Mouse (Mus musculus): Measurements from ENCODE around the gene Nhlrc2. TPM values are rescaled to one million over a fixed set of nuclear protein-coding genes. Genes with fewer than 3 reads are reported as not detected.
"Not testable (repeated sequence)": the region's sequence is repeated elsewhere in the genome, so short reads cannot be mapped to it uniquely, and the experiment has no call there.

Gene Nhlrc2
- 21.1 and 21.4 TPM in 2 replicates for polyA plus RNA-seq (2014; fragmentation: Nextera tagmentation; extraction: Ambion mirVana)

- ATAC-seq (ENCODE audit: insufficient read depth) = peak; percentile 90
- H3K4me2 ChIP-seq = peak within 1 kb of the TSS; percentile 93
- peak within 1 kb of the TSS; percentile 91 for H3K4me3 ChIP-seq (ENCODE audit: low read depth, low read length)
- no peaks in the 10 kb centered on the region for H3K9me3 ChIP-seq (ENCODE audit: low read depth, low read length)
- peaks cover 10% of the 10 kb centered on the region for H3K4me1 ChIP-seq (ENCODE audit: insufficient read depth)
- under 1% methylated on average over 69 of the region's 69 CpGs for whole genome bisulfite sequencing
- no peaks in the 10 kb centered on the region for H3K27me3 ChIP-seq (ENCODE audit: insufficient read depth, low read length)
- H3K27ac ChIP-seq (ENCODE audit: low read depth) = peak within 1 kb of the TSS; percentile 98
- peak within 1 kb of the TSS; percentile 92 for H3K9ac ChIP-seq
- DNase-seq = peak; percentile 94
- H3K36me3 ChIP-seq (ENCODE audit: insufficient read depth) = peaks cover 34% of the 10 kb centered on the region
- no peak for TF ChIP-seq CTCF (IDR thresholded peaks at IDR 0.05; ENCODE audit: low read depth)
Observed at GRCm38 (mm10) chr19:56548230-56549032, at the start of gene Nhlrc2. Gene Nhlrc2, plus strand, starts transcription at chr19:56548261.

GRCm38 (mm10) chr19:56503069-56503468, 45.0 kb upstream of the Nhlrc2 start:
- not testable (repeated sequence) for H3K27ac ChIP-seq (ENCODE audit: low read depth); H3K4me3 ChIP-seq (ENCODE audit: low read depth, low read length); H3K9me3 ChIP-seq (ENCODE audit: low read depth, low read length); DNase-seq; H3K4me1 ChIP-seq (ENCODE audit: insufficient read depth); H3K36me3 ChIP-seq (ENCODE audit: insufficient read depth); H3K4me2 ChIP-seq; ATAC-seq (ENCODE audit: insufficient read depth); H3K9ac ChIP-seq; H3K27me3 ChIP-seq (ENCODE audit: insufficient read depth, low read length)
- WGBS = no CpG with 5 or more reads among the region's 5 CpGs

GRCm38 (mm10) chr19:56503525-56503924, 44.5 kb upstream of the Nhlrc2 start:
- not testable (repeated sequence) for DNase-seq; H3K27ac ChIP-seq (ENCODE audit: low read depth); H3K9ac ChIP-seq; H3K4me3 ChIP-seq (ENCODE audit: low read depth, low read length); H3K27me3 ChIP-seq (ENCODE audit: insufficient read depth, low read length); H3K36me3 ChIP-seq (ENCODE audit: insufficient read depth); H3K4me1 ChIP-seq (ENCODE audit: insufficient read depth); ATAC-seq (ENCODE audit: insufficient read depth); H3K9me3 ChIP-seq (ENCODE audit: low read depth, low read length); H3K4me2 ChIP-seq
- WGBS = no CpG with 5 or more reads among the region's 5 CpGs

- not testable (repeated sequence) for H3K4me2 ChIP-seq; H3K9me3 ChIP-seq (ENCODE audit: low read depth, low read length); H3K36me3 ChIP-seq (ENCODE audit: insufficient read depth); DNase-seq; H3K27me3 ChIP-seq (ENCODE audit: insufficient read depth, low read length); H3K27ac ChIP-seq (ENCODE audit: low read depth); H3K4me3 ChIP-seq (ENCODE audit: low read depth, low read length); H3K4me1 ChIP-seq (ENCODE audit: insufficient read depth); H3K9ac ChIP-seq
- peak; percentile 76 for ATAC-seq (ENCODE audit: insufficient read depth)
- WGBS = no CpG with 5 or more reads among the region's 4 CpGs
Observed at GRCm38 (mm10) chr19:56511207-56511606, 36.9 kb upstream of the Nhlrc2 start.

GRCm38 (mm10) chr19:56513527-56513926, 34.5 kb upstream of the Nhlrc2 start:
- WGBS = no CpG with 5 or more reads among the region's 2 CpGs
- H3K9me3 ChIP-seq (ENCODE audit: low read depth, low read length); H3K4me3 ChIP-seq (ENCODE audit: low read depth, low read length); ATAC-seq (ENCODE audit: insufficient read depth); H3K36me3 ChIP-seq (ENCODE audit: insufficient read depth); DNase-seq; H3K9ac ChIP-seq; H3K4me1 ChIP-seq (ENCODE audit: insufficient read depth); H3K27ac ChIP-seq (ENCODE audit: low read depth); H3K27me3 ChIP-seq (ENCODE audit: insufficient read depth, low read length); H3K4me2 ChIP-seq: not testable (repeated sequence)

- not testable (repeated sequence) for H3K27me3 ChIP-seq (ENCODE audit: insufficient read depth, low read length); H3K4me1 ChIP-seq (ENCODE audit: insufficient read depth); H3K27ac ChIP-seq (ENCODE audit: low read depth); ATAC-seq (ENCODE audit: insufficient read depth); H3K36me3 ChIP-seq (ENCODE audit: insufficient read depth); H3K4me3 ChIP-seq (ENCODE audit: low read depth, low read length); H3K9ac ChIP-seq; H3K4me2 ChIP-seq; H3K9me3 ChIP-seq (ENCODE audit: low read depth, low read length); DNase-seq
- no CpG with 5 or more reads among the region's 7 CpGs for WGBS
Observed at GRCm38 (mm10) chr19:56519408-56519807, 28.7 kb upstream of the Nhlrc2 start.

GRCm38 (mm10) chr19:56530529-56530928, 17.5 kb upstream of the Nhlrc2 start:
- H3K9ac ChIP-seq; H3K27ac ChIP-seq (ENCODE audit: low read depth); H3K4me3 ChIP-seq (ENCODE audit: low read depth, low read length); H3K4me2 ChIP-seq; H3K4me1 ChIP-seq (ENCODE audit: insufficient read depth); ATAC-seq (ENCODE audit: insufficient read depth); DNase-seq; H3K27me3 ChIP-seq (ENCODE audit: insufficient read depth, low read length); H3K9me3 ChIP-seq (ENCODE audit: low read depth, low read length); H3K36me3 ChIP-seq (ENCODE audit: insufficient read depth): not testable (repeated sequence)
- no CpG with 5 or more reads among the region's 11 CpGs for WGBS
